21 mouse cellular contexts compared by ENCODE assay signal in the genomic region with DNA sequence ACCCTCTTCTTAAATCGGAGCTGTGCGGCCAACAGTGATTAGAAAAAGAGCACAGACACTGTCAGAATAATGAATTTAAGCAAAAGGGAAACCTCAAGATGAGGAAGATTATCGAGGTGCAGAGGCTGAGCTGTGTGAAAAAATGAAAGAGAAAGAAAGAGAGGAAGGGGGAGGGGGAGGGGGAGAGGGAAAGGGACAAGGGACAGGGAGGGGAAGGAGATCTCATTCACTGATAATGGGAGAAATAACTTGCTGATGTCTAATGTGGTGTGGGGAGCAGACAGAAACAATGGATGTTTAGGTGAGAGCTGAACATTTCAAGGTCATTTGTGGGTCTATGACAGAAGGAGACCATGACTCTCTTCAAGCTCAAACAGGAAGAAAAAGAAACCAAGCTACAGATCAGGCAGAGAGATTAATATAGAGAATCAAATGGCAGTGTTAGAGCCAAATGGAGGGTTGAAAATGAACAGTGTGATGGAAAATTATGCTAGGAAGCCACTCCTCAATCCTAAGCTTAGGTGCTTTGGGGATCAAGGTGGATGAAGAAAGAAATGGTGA.
DNase-seq lines count a peak whose midpoint lies in the region; ATAC-seq and TF ChIP-seq lines count a peak whose summit lies in the region.
"Had no signal": no experiment of that assay in that cellular context is flagged by ENCODE, and none has a peak within 500 bp of the region (broad histone marks: within the 10 kb centered on the region; RNA-seq: fewer than 3 reads in every experiment).

No protein-coding gene starts in this region.

- H3K4me3 ChIP-seq in spleen, adult 2 months (ENCODE audit: extremely low read depth, insufficient read depth, insufficient read length), result no peak overlapping the region
- H3K4me3 ChIP-seq: embryonic facial prominence, embryonic 15.5 days; erythroblast, embryonic 14.5 days; forebrain, embryonic 10.5 days had no signal

- no peak for TF ChIP-seq POLR2A in spleen, adult 2 months (IDR thresholded peaks at IDR 0.05; ENCODE audit: low read depth, low read length)

- DNase-seq in spleen, adult 2 months (ENCODE audit: low read depth in 1 of 2, low spot score in 2 of 2), result no peak
- DNase-seq in spleen, adult 18-20 months, result no peak
- DNase-seq in 416B (ENCODE audit: low read depth), result peak; percentile 33
- DNase-seq in induced T-regulatory cell, adult 2 months (ENCODE audit: low read depth), result peak; percentile 86
- DNase-seq in kidney, adult 8-10 months, result no peak
- no peak for DNase-seq in layer of hippocampus, adult 8-10 months (ENCODE audit: low spot score in 2 of 2)
- no peak for DNase-seq in right cerebral cortex, postnatal 25 days
- DNase-seq: adrenal gland, postnatal 14 days; cerebellum, adult 2 months; cerebellum, postnatal 10 days; embryo, embryonic 11 days; gastrocnemius, postnatal 36 days; heart, adult 11 months; heart, postnatal 10 days; heart, postnatal 4 days had no signal

- no peaks in the 10 kb centered on the region; the same call in 1 of the 2 replicates for H3K4me1 ChIP-seq in spleen, adult 2 months (ENCODE audit: control insufficient read depth, insufficient read depth, insufficient read length)
- H3K4me1 ChIP-seq: embryonic facial prominence, embryonic 15.5 days; forebrain, embryonic 10.5 days had no signal

- peak overlapping the region; percentile 39; the same call in 1 of the 2 replicates for H3K27ac ChIP-seq in spleen, adult 2 months (ENCODE audit: insufficient read depth, low read length)
- H3K27ac ChIP-seq: embryonic facial prominence, embryonic 15.5 days; forebrain, embryonic 10.5 days; hindbrain, embryonic 14.5 days had no signal

- TF ChIP-seq CTCF in spleen, adult 2 months (IDR thresholded peaks at IDR 0.05; ENCODE audit: extremely low read depth, insufficient read depth, insufficient read length, insufficient replicate concordance), result no peak

- peak; percentile 71 for ATAC-seq in CD4-positive, CD25-positive, alpha-beta regulatory T cell, adult 4 months
- ATAC-seq: forebrain, embryonic 14.5 days had no signal

- H3K27me3 ChIP-seq in spleen, adult 2 months (ENCODE audit: control insufficient read depth, insufficient read depth, low read length), result no peaks in the 10 kb centered on the region
- H3K27me3 ChIP-seq: embryonic facial prominence, embryonic 15.5 days had no signal

- no peaks in the 10 kb centered on the region for H3K36me3 ChIP-seq in spleen, adult 2 months (ENCODE audit: control insufficient read depth, insufficient read depth, low read length)
- H3K36me3 ChIP-seq: embryonic facial prominence, embryonic 15.5 days; forebrain, embryonic 10.5 days had no signal

- WGBS in spleen, adult 2 months, result 10% methylated on average over 3 of the region's 3 CpGs

Comparison
In these comparisons a context has a peak if more than half of its experiments do, and no peak if none do; other contexts are left out.
1. DNase-seq: peak in 416B (single experiment) and induced T-regulatory cell, adult 2 months (single experiment); none in spleen, adult 2 months (0 of 2), spleen, adult 18-20 months (0 of 2), kidney, adult 8-10 months (0 of 2), layer of hippocampus, adult 8-10 months (0 of 2) and right cerebral cortex, postnatal 25 days (single experiment).